Mouse (Mus musculus) retina, postnatal 7 days (tissue): Measurements from ENCODE around the gene Kcnj1.

Experiments
- DNase-seq: peaks from one replicate; pipeline ENCODE4 v3.0.0-alpha.2; 2012; ENCODE audit warnings: low read depth, low spot score

Kcnj1 gene

GRCm38 (mm10) chr9:32372202-32372601, at the start of gene Kcnj1:
Kcnj1 (plus strand) TSS chr9:32372493.
- DNase-seq, result no peak

GRCm38 (mm10) chr9:32323610-32324009, 48.7 kb upstream of the Kcnj1 start:
- no peak for DNase-seq

GRCm38 (mm10) chr9:32328777-32329176, 43.5 kb upstream of the Kcnj1 start:
- DNase-seq, result no peak

- no peak for DNase-seq
Measured at GRCm38 (mm10) chr9:32331162-32331561, 41.1 kb upstream of the Kcnj1 start.

GRCm38 (mm10) chr9:32335389-32336150, 36.7 kb upstream of the Kcnj1 start:
- DNase-seq, result no peak

GRCm38 (mm10) chr9:32340831-32341230, 31.5 kb upstream of the Kcnj1 start:
- DNase-seq, result no peak

GRCm38 (mm10) chr9:32342929-32343328, 29.4 kb upstream of the Kcnj1 start:
- no peak for DNase-seq

GRCm38 (mm10) chr9:32344051-32344450, 28.2 kb upstream of the Kcnj1 start, which contains the start of gene Kcnj5:
Kcnj5 (minus strand) TSS chr9:32344350.
- no peak for DNase-seq

- DNase-seq, result no peak
Measured at GRCm38 (mm10) chr9:32344489-32344888, 27.8 kb upstream of the Kcnj1 start.

- DNase-seq, result no peak
Measured at GRCm38 (mm10) chr9:32348096-32348495, 24.2 kb upstream of the Kcnj1 start.

GRCm38 (mm10) chr9:32349344-32349743, 22.9 kb upstream of the Kcnj1 start:
- no peak for DNase-seq

- DNase-seq, result peak; percentile 53
Measured at GRCm38 (mm10) chr9:32350332-32350731, 22.0 kb upstream of the Kcnj1 start.

GRCm38 (mm10) chr9:32360770-32361169, 11.5 kb upstream of the Kcnj1 start:
- no peak for DNase-seq

- DNase-seq, result no peak
Measured at GRCm38 (mm10) chr9:32368812-32369211, 3.5 kb upstream of the Kcnj1 start.

- no peak for DNase-seq
Measured at GRCm38 (mm10) chr9:32369388-32369787, 2.9 kb upstream of the Kcnj1 start.

- DNase-seq, result no peak
Measured at GRCm38 (mm10) chr9:32373656-32374055, 1.4 kb downstream of the Kcnj1 start.

GRCm38 (mm10) chr9:32376031-32376430, 3.7 kb downstream of the Kcnj1 start:
- DNase-seq, result no peak

- DNase-seq, result no peak
Measured at GRCm38 (mm10) chr9:32376863-32377590, 4.7 kb downstream of the Kcnj1 start.

GRCm38 (mm10) chr9:32384906-32385305, 12.6 kb downstream of the Kcnj1 start:
- no peak for DNase-seq

GRCm38 (mm10) chr9:32388120-32388519, 15.8 kb downstream of the Kcnj1 start:
- no peak for DNase-seq

- DNase-seq, result no peak
Measured at GRCm38 (mm10) chr9:32391092-32391491, 18.8 kb downstream of the Kcnj1 start.

- no peak for DNase-seq
Measured at GRCm38 (mm10) chr9:32391701-32392100, 19.4 kb downstream of the Kcnj1 start.

- DNase-seq, result no peak
Measured at GRCm38 (mm10) chr9:32392716-32393115, 20.4 kb downstream of the Kcnj1 start.
